Mouse (Mus musculus) neural tube, embryonic 13.5 days (tissue): ENCODE measurements at regions not wholly inside any gene's neighbourhood (a gene's known extent, or its start where the extent isn't known, plus 50 kb on each side); places are given as distances from the start of the nearest gene placed in this dataset.

Source experiments
- ATAC-seq: fragments of 200-750 bp; cut with Nextera tagmentation; 2 replicates; pipeline ENCODE4 v1.8.0; 2017; ENCODE audit warnings: low read depth, mild to moderate bottlenecking, moderate TSS enrichment, moderate library complexity
- H3K27ac ChIP-seq: fragments of 300-500 bp; sonication (generic); replicated peaks from 2 replicates; pipeline ENCODE4 v1.5.1; 2015; ENCODE audit warnings: moderate library complexity, mild to moderate bottlenecking, inconsistent platforms
- H3K27me3 ChIP-seq: fragments of 300-500 bp; sonication (generic); 2 replicates; pipeline ENCODE4 v1.6.1; 2015; ENCODE audit warnings: mild to moderate bottlenecking, inconsistent platforms
- H3K36me3 ChIP-seq: fragments of 300-500 bp; sonication (generic); 2 replicates; pipeline ENCODE4 v1.6.1; 2015; ENCODE audit warnings: mild to moderate bottlenecking, inconsistent platforms
- H3K4me1 ChIP-seq: fragments of 300-500 bp; sonication (generic); replicated peaks from 2 replicates; pipeline ENCODE4 v1.6.1; 2015; ENCODE audit warnings: inconsistent platforms
- H3K4me2 ChIP-seq: fragments of 300-500 bp; sonication (generic); 2 replicates; pipeline ENCODE4 v1.6.1; 2015; ENCODE audit warnings: inconsistent platforms, mild to moderate bottlenecking, moderate library complexity
- H3K4me3 ChIP-seq: fragments of 300-500 bp; sonication (generic); 2 replicates; pipeline ENCODE4 v1.5.1; 2015; ENCODE audit warnings: mild to moderate bottlenecking, inconsistent platforms
- H3K9ac ChIP-seq: fragments of 300-500 bp; sonication (generic); 2 replicates; pipeline ENCODE4 v1.6.1; 2015; ENCODE audit warnings: moderate library complexity, mild to moderate bottlenecking, inconsistent platforms
- H3K9me3 ChIP-seq: fragments of 300-500 bp; sonication (generic); 2 replicates; pipeline ENCODE4 v1.6.1; 2016; ENCODE audit warnings: inconsistent platforms
- WGBS: fragments of 180-500 bp; shearing (Covaris S2); methylation state at CpG from one replicate; pipeline ENCODE4 v1.1.7; 2015; 5-methylcytosine and 5-hydroxymethylcytosine counted together

DNA sequence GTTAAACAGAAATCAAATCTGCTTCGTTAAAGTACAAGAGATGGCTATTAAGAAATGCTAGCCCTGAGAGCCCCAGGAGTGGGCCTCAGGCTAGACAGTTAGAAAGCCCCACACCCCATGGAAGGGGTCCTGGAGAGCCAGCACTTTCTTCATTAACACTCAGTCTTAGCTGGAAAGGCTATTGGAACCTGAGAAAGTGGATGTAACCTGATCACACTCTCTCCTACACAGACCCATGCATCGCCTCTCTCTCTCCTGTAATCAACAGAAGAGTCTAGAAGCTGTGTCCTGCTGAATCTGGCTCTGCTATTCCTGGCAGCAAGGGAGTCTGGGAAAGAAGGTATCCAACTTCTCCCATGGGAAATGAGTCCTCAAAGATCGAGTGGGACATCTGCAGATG lies 64.8 kb upstream of the Atl2 start:
- ATAC-seq: no peak

DNA sequence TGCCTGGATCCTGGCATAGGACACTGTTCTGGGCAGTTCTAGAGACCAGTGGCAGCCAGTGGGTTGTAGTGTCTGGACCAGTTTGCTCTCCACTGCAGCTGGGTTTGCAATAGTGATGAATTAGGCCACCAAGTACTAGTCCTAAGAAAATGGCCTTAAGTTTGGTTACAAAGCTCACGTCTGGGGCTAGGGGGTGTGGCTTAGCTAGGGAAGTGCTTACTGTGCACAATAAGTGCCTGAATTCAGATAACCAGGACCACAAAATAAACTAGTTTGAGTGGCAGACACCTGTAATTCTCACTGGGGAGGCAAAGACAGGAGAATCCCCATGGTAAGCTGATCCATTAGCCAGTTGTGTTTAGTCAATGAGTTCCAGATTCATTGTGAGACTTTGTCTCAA lies 59.3 kb upstream of the Atl2 start:
- Histone ChIP-seq H3K36me3 (no peaks in the 10 kb centered on the region), H3K27ac (no peak overlapping the region), H3K4me2 (no peak overlapping the region), H3K4me3 (no peak overlapping the region), H3K27me3 (no peaks in the 10 kb centered on the region), H3K9me3 (no peaks in the 10 kb centered on the region), H3K4me1 (no peaks in the 10 kb centered on the region), H3K9ac (no peak overlapping the region)
- no peak for ATAC-seq
- WGBS: 63% methylated on average over 1 of the region's 1 CpGs

More for the DNA sequence above, 64.8 kb upstream of the Atl2 start:
- H3K27me3 ChIP-seq: no peaks in the 10 kb centered on the region
- no peak overlapping the region for H3K9ac ChIP-seq
- H3K27ac ChIP-seq: no peak overlapping the region
- H3K4me3 ChIP-seq: no peak overlapping the region
- H3K9me3 ChIP-seq: no peaks in the 10 kb centered on the region
- WGBS: 54% methylated on average over 3 of the region's 3 CpGs
- no peak overlapping the region for H3K4me2 ChIP-seq
- H3K4me1 ChIP-seq: no peaks in the 10 kb centered on the region
- no peaks in the 10 kb centered on the region for H3K36me3 ChIP-seq

DNA sequence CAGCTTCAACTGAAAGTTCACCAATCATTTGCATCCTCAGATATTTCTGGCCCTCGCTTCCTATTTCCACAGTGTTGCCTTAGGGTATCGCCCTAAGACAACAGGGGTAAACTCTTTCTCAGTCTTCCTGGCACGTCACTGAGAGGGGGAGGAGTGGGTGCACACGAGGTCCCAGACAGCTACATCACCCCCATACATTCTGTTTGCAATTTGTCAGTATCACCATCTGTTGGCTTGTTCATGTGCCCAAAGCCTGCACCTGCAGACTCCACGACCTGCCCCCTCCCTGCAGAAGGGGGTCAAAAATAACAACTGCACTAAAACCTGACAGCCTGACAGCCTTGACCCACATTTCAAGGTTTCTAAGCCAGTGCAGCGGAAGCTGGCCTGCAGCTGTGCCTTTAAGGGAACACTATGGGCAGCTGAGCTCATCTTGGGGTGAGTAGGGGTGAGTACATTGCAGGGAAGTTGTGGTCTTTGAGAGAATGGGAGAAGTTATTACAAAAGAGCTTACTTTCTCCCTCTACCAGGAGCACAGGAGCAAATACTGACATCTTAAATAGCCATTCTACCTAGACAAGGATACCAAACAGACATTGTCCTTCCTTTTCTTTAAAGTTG lies 58.8 kb upstream of the Atl2 start:
- no peak for ATAC-seq
- Histone ChIP-seq H3K4me3 (no peak overlapping the region), H3K9ac (no peak overlapping the region), H3K4me1 (no peaks in the 10 kb centered on the region), H3K36me3 (no peaks in the 10 kb centered on the region), H3K9me3 (no peaks in the 10 kb centered on the region), H3K4me2 (no peak overlapping the region), H3K27ac (no peak overlapping the region), H3K27me3 (no peaks in the 10 kb centered on the region)
- WGBS: 68% methylated on average over 6 of the region's 6 CpGs

DNA sequence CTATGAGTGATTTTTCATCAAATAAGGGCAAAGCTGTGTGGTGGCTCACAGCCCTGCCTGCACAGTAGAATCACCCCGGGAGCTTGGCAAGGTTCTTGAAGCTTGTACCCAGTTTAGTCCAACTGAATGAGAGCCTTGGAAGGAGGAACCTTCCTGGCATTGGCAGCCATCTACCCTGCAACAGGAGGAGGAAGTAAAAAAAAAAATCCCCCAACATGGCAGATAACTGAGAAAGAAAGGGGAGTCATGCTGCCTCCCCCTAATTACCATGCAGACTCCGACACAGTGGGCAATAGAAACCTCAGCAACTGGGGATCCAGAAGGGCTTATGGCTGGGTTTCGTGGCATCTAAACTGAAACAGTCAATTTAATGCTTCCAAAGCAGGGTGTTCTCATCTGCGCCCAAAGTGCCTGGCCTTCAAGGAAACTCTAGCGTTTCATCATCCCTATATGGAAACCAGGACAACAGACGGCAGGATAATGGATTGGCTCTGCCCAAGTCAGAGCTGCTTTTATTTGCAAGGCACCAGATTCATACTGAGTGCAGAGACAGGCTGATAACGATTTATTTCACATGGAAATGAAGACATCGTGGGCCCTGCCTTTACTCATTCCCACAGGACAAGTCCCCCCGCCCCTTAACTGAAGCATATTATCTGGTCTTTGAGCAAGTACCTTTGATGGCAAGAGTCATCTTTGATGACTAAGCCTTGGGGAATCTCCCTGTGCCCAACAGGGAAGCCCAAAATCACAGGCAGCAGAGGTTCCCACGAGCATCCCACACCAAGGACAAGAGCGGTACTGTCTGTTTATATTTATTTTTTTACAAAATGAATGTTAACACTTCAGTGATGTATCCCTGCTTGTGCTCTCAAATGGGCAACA lies 52.9 kb upstream of the Atl2 start:
- H3K9me3 ChIP-seq: no peaks in the 10 kb centered on the region
- no peak overlapping the region for H3K9ac ChIP-seq
- no peaks in the 10 kb centered on the region for H3K36me3 ChIP-seq
- peaks cover 13% of the 10 kb centered on the region; the same call in 1 of the 2 replicates for H3K4me1 ChIP-seq
- H3K4me3 ChIP-seq: no peak overlapping the region
- ATAC-seq: no peak
- no peaks in the 10 kb centered on the region for H3K27me3 ChIP-seq
- 46% methylated on average over 11 of the region's 11 CpGs for WGBS
- H3K4me2 ChIP-seq: no peak overlapping the region
- no peak overlapping the region; the same call in 1 of the 2 replicates for H3K27ac ChIP-seq
